ENCODE assay signal across 15 mouse cellular contexts in genomic region chr8:110525229-110525628, GRCm38 (mm10).
DNase-seq lines count a peak whose midpoint lies in the region; ATAC-seq and TF ChIP-seq lines count a peak whose summit lies in the region.
"Had no signal": no experiment of that assay in that cellular context is flagged by ENCODE, and none has a peak within 500 bp of the region (broad histone marks: within the 10 kb centered on the region; RNA-seq: fewer than 3 reads in every experiment).

No protein-coding gene starts in this region.

- no peak overlapping the region for H3K27ac ChIP-seq in hindbrain, embryonic 10.5 days
- H3K27ac ChIP-seq in hindbrain, embryonic 14.5 days = no peak overlapping the region
- H3K27ac ChIP-seq in lung, postnatal 0 days (ENCODE audit: low read length) = no peak overlapping the region
- H3K27ac ChIP-seq in liver, embryonic 16.5 days (ENCODE audit: low read length) = peak overlapping the region; percentile 29
- no peak overlapping the region for H3K27ac ChIP-seq in midbrain, postnatal 0 days (ENCODE audit: low read depth, low read length)
- H3K27ac ChIP-seq: embryonic facial prominence, embryonic 13.5 days; heart, embryonic 15.5 days; hindbrain, embryonic 13.5 days; layer of hippocampus, adult 2 months; limb, embryonic 15.5 days had no signal

- no peak for TF ChIP-seq CTCF in lung, postnatal 0 days (IDR thresholded peaks at IDR 0.05)
- no peak for TF ChIP-seq CTCF in midbrain, postnatal 0 days (IDR thresholded peaks at IDR 0.05)

- no peak for TF ChIP-seq EP300 in lung, postnatal 0 days (IDR thresholded peaks at IDR 0.05)

- ATAC-seq in hindbrain, embryonic 14.5 days (ENCODE audit: low FRiP score) = no peak
- no peak for ATAC-seq in lung, postnatal 0 days
- peak; percentile 78 for ATAC-seq in liver, embryonic 16.5 days (ENCODE audit: low read depth)
- no peak for ATAC-seq in midbrain, postnatal 0 days (ENCODE audit: low FRiP score)

- no peaks in the 10 kb centered on the region for H3K27me3 ChIP-seq in hindbrain, embryonic 10.5 days (ENCODE audit: insufficient read depth, poor library complexity, severe bottlenecking)
- no peaks in the 10 kb centered on the region for H3K27me3 ChIP-seq in hindbrain, embryonic 14.5 days (ENCODE audit: control insufficient read depth, insufficient read depth, low read length)
- no peaks in the 10 kb centered on the region for H3K27me3 ChIP-seq in lung, postnatal 0 days (replicated peaks; ENCODE audit: insufficient read depth, low read length)
- no peaks in the 10 kb centered on the region for H3K27me3 ChIP-seq in liver, embryonic 16.5 days (ENCODE audit: control insufficient read depth, insufficient read depth, low read depth, low read length)
- no peaks in the 10 kb centered on the region for H3K27me3 ChIP-seq in midbrain, postnatal 0 days (ENCODE audit: insufficient read depth, low read length)
- H3K27me3 ChIP-seq: embryonic facial prominence, embryonic 13.5 days; heart, embryonic 15.5 days; hindbrain, embryonic 13.5 days; limb, embryonic 15.5 days had no signal

- DNase-seq in hindbrain, embryonic 10.5 days (ENCODE audit: low spot score) = peak; percentile 13
- no peak for DNase-seq in hindbrain, embryonic 14.5 days (ENCODE audit: low spot score)
- DNase-seq in lung, postnatal 0 days (ENCODE audit: low spot score) = peak; percentile 8
- DNase-seq in lung, postnatal 25 days (ENCODE audit: low spot score) = no peak
- DNase-seq in urinary bladder, adult 2 months (ENCODE audit: low spot score) = no peak
- no peak for DNase-seq in gastrocnemius, postnatal 36 days
- DNase-seq in midbrain, postnatal 0 days (ENCODE audit: low spot score) = no peak
- DNase-seq: adrenal gland, adult 8-10 months; cerebellum, adult 2 months had no signal

- H3K9me3 ChIP-seq in hindbrain, embryonic 10.5 days = no peaks in the 10 kb centered on the region
- H3K9me3 ChIP-seq in hindbrain, embryonic 14.5 days (ENCODE audit: control insufficient read depth, low read length) = no peaks in the 10 kb centered on the region
- H3K9me3 ChIP-seq in lung, postnatal 0 days (ENCODE audit: low read length) = no peaks in the 10 kb centered on the region
- no peaks in the 10 kb centered on the region for H3K9me3 ChIP-seq in liver, embryonic 16.5 days (replicated peaks; ENCODE audit: control insufficient read depth, low read length)
- no peaks in the 10 kb centered on the region for H3K9me3 ChIP-seq in midbrain, postnatal 0 days (ENCODE audit: low read length)
- H3K9me3 ChIP-seq: embryonic facial prominence, embryonic 13.5 days; heart, embryonic 15.5 days; hindbrain, embryonic 13.5 days; limb, embryonic 15.5 days had no signal

- intact Hi-C loops in gastrocnemius, postnatal 36 days (cut with DNase I) = no loop called here

- no peak overlapping the region for H3K4me2 ChIP-seq in hindbrain, embryonic 14.5 days (replicated peaks)
- H3K4me2 ChIP-seq in lung, postnatal 0 days (replicated peaks; ENCODE audit: low read depth, low read length) = no peak overlapping the region
- H3K4me2 ChIP-seq in liver, embryonic 16.5 days (ENCODE audit: low read depth, low read length) = no peak overlapping the region
- no peak overlapping the region for H3K4me2 ChIP-seq in midbrain, postnatal 0 days (ENCODE audit: low read depth, low read length, poor library complexity, severe bottlenecking)
- H3K4me2 ChIP-seq: embryonic facial prominence, embryonic 13.5 days; heart, embryonic 15.5 days; hindbrain, embryonic 13.5 days; limb, embryonic 15.5 days had no signal

- 61% methylated on average over 15 of the region's 15 CpGs for WGBS in hindbrain, embryonic 10.5 days
- WGBS in hindbrain, embryonic 14.5 days = 71% methylated on average over 15 of the region's 15 CpGs
- WGBS in lung, postnatal 0 days = 26% methylated on average over 15 of the region's 15 CpGs
- 40% methylated on average over 15 of the region's 15 CpGs for WGBS in liver, embryonic 16.5 days (ENCODE audit: insufficient replicate concordance)
- 74% methylated on average over 15 of the region's 15 CpGs for WGBS in midbrain, postnatal 0 days

- H3K9ac ChIP-seq in hindbrain, embryonic 14.5 days = no peak overlapping the region
- H3K9ac ChIP-seq in lung, postnatal 0 days (replicated peaks; ENCODE audit: low read depth) = no peak overlapping the region
- no peak overlapping the region for H3K9ac ChIP-seq in liver, embryonic 16.5 days (ENCODE audit: low read depth, low read length)
- H3K9ac ChIP-seq in midbrain, postnatal 0 days (replicated peaks; ENCODE audit: low read length, poor library complexity, severe bottlenecking) = no peak overlapping the region
- H3K9ac ChIP-seq: embryonic facial prominence, embryonic 13.5 days; heart, embryonic 15.5 days; hindbrain, embryonic 13.5 days; limb, embryonic 15.5 days had no signal

- H3K4me1 ChIP-seq in hindbrain, embryonic 10.5 days (replicated peaks) = 0 out of 2 replicates have a peak, but pooled peaks cover 6% of the 10 kb centered on the region
- H3K4me1 ChIP-seq in hindbrain, embryonic 14.5 days (replicated peaks; ENCODE audit: control insufficient read depth, insufficient read depth, low read length) = no peaks in the 10 kb centered on the region
- 0 out of 2 replicates have a peak, but pooled peaks cover 2% of the 10 kb centered on the region for H3K4me1 ChIP-seq in lung, postnatal 0 days (ENCODE audit: insufficient read depth, low read depth, low read length)
- no peaks in the 10 kb centered on the region for H3K4me1 ChIP-seq in liver, embryonic 16.5 days (ENCODE audit: control insufficient read depth, low read depth, low read length)
- H3K4me1 ChIP-seq in midbrain, postnatal 0 days (ENCODE audit: insufficient read depth, low read length) = no peaks in the 10 kb centered on the region
- H3K4me1 ChIP-seq: embryonic facial prominence, embryonic 13.5 days; heart, embryonic 15.5 days; hindbrain, embryonic 13.5 days; limb, embryonic 15.5 days had no signal

- no peaks in the 10 kb centered on the region for H3K36me3 ChIP-seq in hindbrain, embryonic 10.5 days
- H3K36me3 ChIP-seq in hindbrain, embryonic 14.5 days (replicated peaks; ENCODE audit: control insufficient read depth, insufficient read depth) = no peaks in the 10 kb centered on the region
- no peaks in the 10 kb centered on the region for H3K36me3 ChIP-seq in lung, postnatal 0 days (ENCODE audit: insufficient read depth, low read length)
- no peaks in the 10 kb centered on the region for H3K36me3 ChIP-seq in liver, embryonic 16.5 days (ENCODE audit: control insufficient read depth, insufficient read depth)
- no peaks in the 10 kb centered on the region for H3K36me3 ChIP-seq in midbrain, postnatal 0 days (ENCODE audit: insufficient read depth, low read length)
- H3K36me3 ChIP-seq: embryonic facial prominence, embryonic 13.5 days; heart, embryonic 15.5 days; hindbrain, embryonic 13.5 days; limb, embryonic 15.5 days had no signal

- no peak overlapping the region for H3K4me3 ChIP-seq in hindbrain, embryonic 10.5 days
- no peak overlapping the region for H3K4me3 ChIP-seq in hindbrain, embryonic 14.5 days (replicated peaks; ENCODE audit: low read length)
- no peak overlapping the region for H3K4me3 ChIP-seq in lung, postnatal 0 days (ENCODE audit: low read depth, low read length)
- no peak overlapping the region for H3K4me3 ChIP-seq in liver, embryonic 16.5 days (ENCODE audit: low read depth, low read length)
- H3K4me3 ChIP-seq in midbrain, postnatal 0 days (ENCODE audit: low read depth, low read length) = no peak overlapping the region
- H3K4me3 ChIP-seq: embryonic facial prominence, embryonic 13.5 days; heart, embryonic 15.5 days; hindbrain, embryonic 13.5 days; layer of hippocampus, adult 2 months; limb, embryonic 15.5 days had no signal

Comparison
In these comparisons a context has a peak if more than half of its experiments do, and no peak if none do; other contexts are left out.
1. DNase-seq: peak in hindbrain, embryonic 10.5 days (single experiment) and lung, postnatal 0 days (single experiment); none in hindbrain, embryonic 14.5 days (single experiment), lung, postnatal 25 days (single experiment), urinary bladder, adult 2 months (single experiment), gastrocnemius, postnatal 36 days (0 of 2) and midbrain, postnatal 0 days (single experiment).